Mouse (Mus musculus): Measurements from ENCODE around the gene Spryd4. TPM values are rescaled to one million over a fixed set of nuclear protein-coding genes. Genes with fewer than 3 reads are reported as not detected.
A peak's percentile ranks its signal among the peaks of the same experiment; 100 is the strongest.
"Not testable (repeated sequence)": the region's sequence is repeated elsewhere in the genome, so short reads cannot be mapped to it uniquely, and the experiment has no call there.

Spryd4 gene
- total RNA-seq, 2 experiments from 2014 or later = 10.7 to 11.3 TPM

- DNase-seq (ENCODE audit: low spot score in 2 of 2) = no peak
- intact Hi-C loops (cut with DNase I) = no loop called here
These were observed 19.0 kb upstream of the Spryd4 start for GRCm38 (mm10) chr10:128230582-128230981.

GRCm38 (mm10) chr10:128228009-128228408 lies 16.4 kb upstream of the Spryd4 start:
- no peak for DNase-seq (ENCODE audit: low spot score in 2 of 2)
- intact Hi-C loops (cut with DNase I) = no loop called here

GRCm38 (mm10) chr10:128227592-128227991 lies 16.0 kb upstream of the Spryd4 start:
- DNase-seq (ENCODE audit: low spot score in 2 of 2) = no peak
- intact Hi-C loops (cut with DNase I) = no loop called here

- no peak for DNase-seq (ENCODE audit: low spot score in 2 of 2)
These were observed 13.9 kb upstream of the Spryd4 start, which contains the start of gene Mip for GRCm38 (mm10) chr10:128225538-128225937. Gene Mip (plus strand): TSS chr10:128225838.

GRCm38 (mm10) chr10:128225064-128225463 lies 13.5 kb upstream of the Spryd4 start:
- intact Hi-C loops (cut with DNase I) = no loop called here
- DNase-seq (ENCODE audit: low spot score in 2 of 2) = no peak

More at GRCm38 (mm10) chr10:128225538-128225937, 13.9 kb upstream of the Spryd4 start, which contains the start of gene Mip:
- intact Hi-C loops (cut with DNase I) = no loop called here

- DNase-seq (ENCODE audit: low spot score in 2 of 2) = no peak
- intact Hi-C loops (cut with DNase I) = no loop called here
These were observed 10.1 kb upstream of the Spryd4 start for GRCm38 (mm10) chr10:128221533-128222286.

GRCm38 (mm10) chr10:128218387-128219117 lies 6.9 kb upstream of the Spryd4 start:
- intact Hi-C loops (cut with DNase I) = no loop called here
- no peak for DNase-seq (ENCODE audit: low spot score in 2 of 2)

GRCm38 (mm10) chr10:128214981-128215380 lies 3.4 kb upstream of the Spryd4 start:
- DNase-seq (ENCODE audit: low spot score in 2 of 2) = no peak
- intact Hi-C loops (cut with DNase I) = loop anchor here (5.0 kb wide), 1 partner anchor 67 kb away; no protein-coding TSS in a partner anchor

GRCm38 (mm10) chr10:128214112-128214511 lies 2.5 kb upstream of the Spryd4 start:
- not testable (repeated sequence) for DNase-seq (ENCODE audit: low spot score in 2 of 2)
- intact Hi-C loops (cut with DNase I) = loop anchor here (5.0 kb wide), 1 partner anchor 68 kb away; no protein-coding TSS in a partner anchor

GRCm38 (mm10) chr10:128212871-128213323 lies 1.3 kb upstream of the Spryd4 start:
- intact Hi-C loops (cut with DNase I) = loop anchor here (2.0 to 5.0 kb wide), 2 partner anchors 20 to 69 kb away; partner anchors contain the start of gene Timeless
- peak; percentile 70 to 76 for DNase-seq (ENCODE audit: low spot score in 2 of 2)

- intact Hi-C loops (cut with DNase I) = loop anchor here (2.0 to 5.0 kb wide), 2 partner anchors 21 to 70 kb away; partner anchors contain the start of gene Timeless
- no peak for DNase-seq (ENCODE audit: low spot score in 2 of 2)
These were observed 541 bp upstream of the Spryd4 start for GRCm38 (mm10) chr10:128212148-128212547.

- DNase-seq (ENCODE audit: low spot score in 2 of 2) = no peak
These were observed 653 bp downstream of the Spryd4 start for GRCm38 (mm10) chr10:128210954-128211353.

GRCm38 (mm10) chr10:128210131-128210530 lies 1.5 kb downstream of the Spryd4 start:
- intact Hi-C loops (cut with DNase I) = loop anchor here (5.0 kb wide), 1 partner anchor 72 kb away; no protein-coding TSS in a partner anchor
- DNase-seq (ENCODE audit: low spot score in 2 of 2) = no peak

More at GRCm38 (mm10) chr10:128210954-128211353, 653 bp downstream of the Spryd4 start:
- intact Hi-C loops (cut with DNase I) = loop anchor here (5.0 kb wide), 1 partner anchor 71 kb away; no protein-coding TSS in a partner anchor

- intact Hi-C loops (cut with DNase I) = loop anchor here (5.0 kb wide), 1 partner anchor 73 kb away; no protein-coding TSS in a partner anchor
- DNase-seq (ENCODE audit: low spot score in 2 of 2) = no peak
These were observed 2.1 kb downstream of the Spryd4 start for GRCm38 (mm10) chr10:128209311-128210009.

GRCm38 (mm10) chr10:128208326-128208725 lies 3.3 kb downstream of the Spryd4 start:
- intact Hi-C loops (cut with DNase I) = no loop called here
- no peak for DNase-seq (ENCODE audit: low spot score in 2 of 2)

- DNase-seq (ENCODE audit: low spot score in 2 of 2) = no peak
- intact Hi-C loops (cut with DNase I) = no loop called here
These were observed 6.7 kb downstream of the Spryd4 start for GRCm38 (mm10) chr10:128204941-128205340.

GRCm38 (mm10) chr10:128201856-128202255 lies 9.8 kb downstream of the Spryd4 start:
- no peak for DNase-seq (ENCODE audit: low spot score in 2 of 2)
- intact Hi-C loops (cut with DNase I) = no loop called here

GRCm38 (mm10) chr10:128194551-128195461 lies 16.8 kb downstream of the Spryd4 start:
- DNase-seq (ENCODE audit: low spot score in 2 of 2) = peak; percentile 44 to 60
- intact Hi-C loops (cut with DNase I) = no loop called here
